ENCODE assay signal across 29 mouse cellular contexts in the genomic region with DNA sequence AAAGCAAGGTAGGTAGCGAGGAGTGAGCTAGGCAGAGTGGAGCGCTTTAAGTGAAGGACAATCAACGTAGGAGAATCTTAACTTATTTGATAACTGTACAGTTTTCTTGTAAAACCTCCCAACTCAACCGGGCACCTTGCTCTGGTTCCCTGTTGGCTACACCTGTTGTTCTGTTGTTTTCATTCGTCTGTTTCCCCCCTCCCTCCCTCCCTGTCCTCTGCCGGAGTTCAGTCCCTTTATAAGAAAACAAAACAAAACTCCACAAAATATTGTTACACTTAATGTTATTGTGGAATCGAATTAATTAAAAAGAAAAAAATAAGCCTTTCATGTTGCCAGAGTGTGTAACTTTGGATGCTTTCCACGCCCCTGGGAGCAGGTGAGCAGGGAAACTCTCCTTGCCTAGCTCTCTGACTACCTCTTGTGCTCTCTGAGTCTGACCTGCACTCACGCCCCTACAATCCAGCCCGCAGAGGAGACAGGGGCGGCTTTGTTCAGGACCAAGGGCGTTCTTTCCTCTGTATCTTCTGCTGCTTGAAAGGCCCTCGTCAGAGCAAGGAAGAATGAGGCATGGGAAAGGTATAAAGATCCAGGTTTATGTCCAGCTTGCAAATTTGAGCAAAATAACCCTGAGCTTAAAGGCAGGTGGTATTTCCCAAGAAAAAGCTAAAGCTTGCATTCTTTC. TPM values are rescaled to one million over a fixed set of nuclear protein-coding genes. Genes with fewer than 3 reads are reported as not detected.
A peak's percentile ranks its signal among the peaks of the same experiment; 100 is the strongest.
DNase-seq lines count a peak whose midpoint lies in the region; ATAC-seq lines count a peak whose summit lies in the region.
"Had no signal": no experiment of that assay in that cellular context is flagged by ENCODE, and none has a peak within 500 bp of the region (broad histone marks: within the 10 kb centered on the region; RNA-seq: fewer than 3 reads in every experiment).

No protein-coding gene starts in this region.

- under 1% methylated on average over 13 of the region's 13 CpGs for WGBS in midbrain, embryonic 14.5 days
- WGBS in midbrain, embryonic 15.5 days, result under 1% methylated on average over 13 of the region's 13 CpGs
- 2% methylated on average over 13 of the region's 13 CpGs for WGBS in kidney, embryonic 14.5 days

- no peak overlapping the region for H3K4me3 ChIP-seq in midbrain, embryonic 14.5 days (replicated peaks; ENCODE audit: low read depth, low read length)
- no peak overlapping the region for H3K4me3 ChIP-seq in midbrain, embryonic 15.5 days
- H3K4me3 ChIP-seq in kidney, embryonic 14.5 days (ENCODE audit: low read length), result no peak overlapping the region
- H3K4me3 ChIP-seq: embryonic facial prominence, embryonic 13.5 days; erythroblast, embryonic 14.5 days; forebrain, embryonic 12.5 days; heart, embryonic 15.5 days; intestine, embryonic 15.5 days had no signal

- H3K4me2 ChIP-seq in midbrain, embryonic 14.5 days (ENCODE audit: low read length), result no peak overlapping the region
- no peak overlapping the region for H3K4me2 ChIP-seq in midbrain, embryonic 15.5 days
- no peak overlapping the region for H3K4me2 ChIP-seq in kidney, embryonic 14.5 days (replicated peaks; ENCODE audit: low read depth, low read length)
- H3K4me2 ChIP-seq: embryonic facial prominence, embryonic 13.5 days; forebrain, embryonic 12.5 days; heart, embryonic 15.5 days; intestine, embryonic 15.5 days; lung, embryonic 14.5 days had no signal

- no peaks in the 10 kb centered on the region for H3K9me3 ChIP-seq in midbrain, embryonic 14.5 days (ENCODE audit: control insufficient read depth, low read length)
- no peaks in the 10 kb centered on the region for H3K9me3 ChIP-seq in midbrain, embryonic 15.5 days
- no peaks in the 10 kb centered on the region for H3K9me3 ChIP-seq in kidney, embryonic 14.5 days (ENCODE audit: control insufficient read depth, low read length)
- H3K9me3 ChIP-seq: embryonic facial prominence, embryonic 13.5 days; forebrain, embryonic 12.5 days; heart, embryonic 15.5 days; intestine, embryonic 15.5 days had no signal

- peak; percentile 50 for DNase-seq in embryo, embryonic 10.5 days (ENCODE audit: low spot score)
- no peak for DNase-seq in embryo, embryonic 10 days (ENCODE audit: low spot score)
- peak; percentile 21 for DNase-seq in midbrain, embryonic 14.5 days
- DNase-seq in induced T-regulatory cell, adult 2 months (ENCODE audit: low read depth), result peak; percentile 18
- DNase-seq in retina, postnatal 1 day, result peak; percentile 18
- DNase-seq: adrenal gland, postnatal 36 days; cerebellum, adult 9-10 months; heart, postnatal 36 days; kidney, adult 9 months; kidney, postnatal 36 days; layer of hippocampus, postnatal 36 days; lung, embryonic 14.5 days; right cerebral cortex, postnatal 14 days; spleen, adult 18-20 months had no signal

- H3K27me3 ChIP-seq in midbrain, embryonic 14.5 days (ENCODE audit: control insufficient read depth, insufficient read depth, low read length), result peaks cover 96% of the 10 kb centered on the region
- peaks cover 88% of the 10 kb centered on the region for H3K27me3 ChIP-seq in midbrain, embryonic 15.5 days (replicated peaks)
- H3K27me3 ChIP-seq in kidney, embryonic 14.5 days (ENCODE audit: control insufficient read depth, insufficient read depth, low read length), result peaks cover 99% of the 10 kb centered on the region

- H3K27ac ChIP-seq in midbrain, embryonic 14.5 days (replicated peaks; ENCODE audit: low read depth, low read length), result no peak overlapping the region
- H3K27ac ChIP-seq in midbrain, embryonic 15.5 days, result no peak overlapping the region
- H3K27ac ChIP-seq in kidney, embryonic 14.5 days (ENCODE audit: low read depth, low read length), result no peak overlapping the region
- H3K27ac ChIP-seq: embryonic facial prominence, embryonic 13.5 days; forebrain, embryonic 12.5 days; heart, embryonic 15.5 days; intestine, embryonic 15.5 days; liver, embryonic 14.5 days had no signal

- peaks cover 15% of the 10 kb centered on the region for H3K4me1 ChIP-seq in midbrain, embryonic 14.5 days (ENCODE audit: control insufficient read depth, insufficient read depth, low read length)
- peaks cover 16% of the 10 kb centered on the region for H3K4me1 ChIP-seq in midbrain, embryonic 15.5 days
- H3K4me1 ChIP-seq in kidney, embryonic 14.5 days (ENCODE audit: control insufficient read depth, insufficient read depth, low read length), result peaks cover 16% of the 10 kb centered on the region; the same call in 1 of the 2 replicates

- no peaks in the 10 kb centered on the region for H3K36me3 ChIP-seq in midbrain, embryonic 14.5 days (ENCODE audit: control insufficient read depth, insufficient read depth, low read length)
- no peaks in the 10 kb centered on the region for H3K36me3 ChIP-seq in midbrain, embryonic 15.5 days (replicated peaks)
- no peaks in the 10 kb centered on the region for H3K36me3 ChIP-seq in kidney, embryonic 14.5 days (ENCODE audit: control insufficient read depth, insufficient read depth, low read length)
- H3K36me3 ChIP-seq: embryonic facial prominence, embryonic 13.5 days; forebrain, embryonic 12.5 days; heart, embryonic 15.5 days; intestine, embryonic 15.5 days had no signal

- no peak overlapping the region for H3K9ac ChIP-seq in midbrain, embryonic 14.5 days (replicated peaks; ENCODE audit: low read length)
- H3K9ac ChIP-seq in midbrain, embryonic 15.5 days, result no peak overlapping the region
- H3K9ac ChIP-seq in kidney, embryonic 14.5 days (ENCODE audit: low read depth, low read length), result no peak overlapping the region
- H3K9ac ChIP-seq: embryonic facial prominence, embryonic 13.5 days; forebrain, embryonic 12.5 days; heart, embryonic 15.5 days; intestine, embryonic 15.5 days; liver, embryonic 14.5 days; lung, embryonic 14.5 days had no signal

- no peak for ATAC-seq in midbrain, embryonic 14.5 days (ENCODE audit: low FRiP score, low TSS enrichment)
- no peak for ATAC-seq in midbrain, embryonic 15.5 days (replicated peaks)
- no peak for ATAC-seq in megakaryocyte progenitor cell, adult 5-6 weeks (replicated peaks; ENCODE audit: poor library complexity)
- no peak for ATAC-seq in kidney, embryonic 14.5 days (ENCODE audit: low FRiP score, low TSS enrichment)
- ATAC-seq: intestine, embryonic 15.5 days had no signal

RNA-seq across cellular contexts. Expression of a gene that starts 2.7 kb away (rescaled TPM):
- 0.07 and 0.09 TPM in 2 replicates for polyA plus RNA-seq in midbrain, embryonic 14.5 days (2014; fragmentation: Nextera tagmentation; extraction: Ambion mirVana)
- 0.34 and 1.1 TPM in 2 replicates for polyA plus RNA-seq in midbrain, embryonic 15.5 days (2015; fragmentation: Nextera tagmentation; extraction: Ambion mirVana)
- total RNA-seq in megakaryocyte progenitor cell, adult 5-6 weeks (2015), result 0.15 TPM in 1 of 2 replicates, not detected in the other
- total RNA-seq in megakaryocyte progenitor cell, adult 5-6 weeks (2017), result not detected in 2 replicates
- not detected in 2 replicates for polyA plus RNA-seq in kidney, embryonic 14.5 days (2014; fragmentation: Nextera tagmentation; extraction: Ambion mirVana)
- total RNA-seq: adrenal gland, adult 18-20 months; adrenal gland, postnatal 36 days; gastrocnemius, adult 18-20 months; heart, postnatal 36 days; layer of hippocampus, adult 8-10 months; layer of hippocampus, postnatal 36 days; left cerebral cortex, postnatal 14 days; megakaryocyte-erythroid progenitor cell, adult 5-6 weeks had no signal
- polyA plus RNA-seq: embryonic facial prominence, embryonic 13.5 days; erythroblast, embryonic 14.5 days; gonadal fat pad, adult 2 months; heart, embryonic 15.5 days; liver, embryonic 14.5 days; lung, embryonic 14.5 days had no signal

RNA-seq across cellular contexts. Expression of a gene that starts 3.2 kb away (rescaled TPM):
- polyA plus RNA-seq in midbrain, embryonic 14.5 days (2014; fragmentation: Nextera tagmentation; extraction: Ambion mirVana), result 0.15 and 0.33 TPM in 2 replicates
- 0.49 and 0.73 TPM in 2 replicates for polyA plus RNA-seq in midbrain, embryonic 15.5 days (2015; fragmentation: Nextera tagmentation; extraction: Ambion mirVana)
- total RNA-seq in megakaryocyte progenitor cell, adult 5-6 weeks (2015), result not detected in 2 replicates
- not detected in 2 replicates for total RNA-seq in megakaryocyte progenitor cell, adult 5-6 weeks (2017)
- not detected in 2 replicates for polyA plus RNA-seq in kidney, embryonic 14.5 days (2014; fragmentation: Nextera tagmentation; extraction: Ambion mirVana)
- total RNA-seq: adrenal gland, adult 18-20 months; adrenal gland, postnatal 36 days; gastrocnemius, adult 18-20 months; heart, postnatal 36 days; layer of hippocampus, adult 8-10 months; layer of hippocampus, postnatal 36 days; left cerebral cortex, postnatal 14 days; megakaryocyte-erythroid progenitor cell, adult 5-6 weeks had no signal
- polyA plus RNA-seq: embryonic facial prominence, embryonic 13.5 days; erythroblast, embryonic 14.5 days; gonadal fat pad, adult 2 months; heart, embryonic 15.5 days; liver, embryonic 14.5 days; lung, embryonic 14.5 days had no signal

RNA-seq across cellular contexts. Expression of a gene that starts 14.2 kb away (rescaled TPM):
- polyA plus RNA-seq in midbrain, embryonic 14.5 days (2014; fragmentation: Nextera tagmentation; extraction: Ambion mirVana), result 167 and 169 TPM in 2 replicates
- 165 and 166 TPM in 2 replicates for polyA plus RNA-seq in midbrain, embryonic 15.5 days (2015; fragmentation: Nextera tagmentation; extraction: Ambion mirVana)
- total RNA-seq in megakaryocyte progenitor cell, adult 5-6 weeks (2015), result 164 and 173 TPM in 2 replicates
- 85.9 and 90.3 TPM in 2 replicates for total RNA-seq in megakaryocyte progenitor cell, adult 5-6 weeks (2017)
- polyA plus RNA-seq in kidney, embryonic 14.5 days (2014; fragmentation: Nextera tagmentation; extraction: Ambion mirVana), result 241 and 263 TPM in 2 replicates
